Mouse (Mus musculus) E14TG2a.4 (cell line): Measurements from ENCODE around the gene Tram2.

Experiments
- CTCF ChIP-seq: conservative IDR thresholded peaks from 2 replicates; pipeline ENCODE4 v1.5.1; 2014; ENCODE audit warnings: low read length
- NANOG ChIP-seq: IDR thresholded peaks from 2 replicates; pipeline ENCODE4 v1.6.1; 2014; ENCODE audit warnings: borderline replicate concordance, low read length, mixed read lengths
- POU5F1 ChIP-seq: IDR thresholded peaks from 2 replicates; pipeline ENCODE4 v1.6.1; 2014; ENCODE audit warnings: low read length, borderline replicate concordance

GRCm38 (mm10) chr1:21077191-21077590 is 1.8 kb downstream of the Tram2 start:
- TF ChIP-seq CTCF, result no peak
- no peak for TF ChIP-seq NANOG
- no peak for TF ChIP-seq POU5F1
